Mouse (Mus musculus) effector memory CD4-positive, alpha-beta T cell, adult 7 months (primary cell): ENCODE measurements around the gene Ppm1d. TPM values are rescaled to one million over a fixed set of nuclear protein-coding genes. Genes with fewer than 3 reads are reported as not detected.

Experiments used
- polyA plus RNA-seq: library from polyadenylated mRNA; unstranded; fragments of 100-300 nt; shearing (Covaris generic); gene quantifications from one replicate; pipeline ENCODE4 v1.2.1, GENCODE M21; 2017

Gene Ppm1d
- 43.0 TPM for polyA plus RNA-seq

DNA sequence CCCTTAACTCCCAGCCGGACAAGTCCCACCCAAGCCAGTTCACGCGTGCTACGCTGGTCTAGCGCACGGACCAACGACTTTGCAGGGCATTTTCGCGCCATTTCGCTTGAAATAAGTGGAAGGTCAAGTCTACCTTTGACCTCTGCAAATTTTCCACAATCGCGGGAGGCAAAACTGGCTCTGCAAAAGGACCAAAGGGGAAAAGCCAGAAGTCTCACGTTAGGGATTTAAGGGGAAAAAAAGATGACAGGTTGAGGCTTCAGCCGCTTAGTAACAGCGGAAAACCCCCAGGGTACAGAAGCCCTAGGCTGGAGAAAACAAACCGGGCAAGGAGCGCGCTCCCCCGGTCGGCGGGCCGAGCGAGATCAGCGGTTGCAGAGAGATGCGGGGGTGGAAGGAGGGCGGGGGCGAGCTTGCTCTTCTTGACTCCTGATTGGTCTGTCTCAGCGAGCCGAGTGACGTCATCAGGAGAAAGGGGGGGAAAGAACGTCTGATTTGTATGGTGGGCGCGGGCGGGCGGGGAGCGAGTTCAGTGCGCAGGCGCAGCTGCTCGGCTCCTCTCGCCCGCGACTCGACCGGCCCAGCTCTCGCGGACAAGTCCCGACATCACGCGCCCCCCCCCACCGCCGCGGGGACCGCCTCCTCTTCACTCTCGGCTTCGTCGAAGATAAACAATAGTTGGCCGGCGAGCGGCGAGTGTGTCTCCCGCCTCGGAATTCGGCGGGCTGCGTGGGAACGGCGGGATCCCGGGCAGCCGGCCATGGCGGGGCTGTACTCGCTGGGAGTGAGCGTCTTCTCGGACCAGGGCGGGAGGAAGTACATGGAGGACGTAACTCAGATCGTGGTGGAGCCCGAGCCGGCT, at the start of gene Ppm1d:
Gene Ppm1d, plus strand, starts transcription at position 532 of the 862 bp plus-strand sequence.

DNA sequence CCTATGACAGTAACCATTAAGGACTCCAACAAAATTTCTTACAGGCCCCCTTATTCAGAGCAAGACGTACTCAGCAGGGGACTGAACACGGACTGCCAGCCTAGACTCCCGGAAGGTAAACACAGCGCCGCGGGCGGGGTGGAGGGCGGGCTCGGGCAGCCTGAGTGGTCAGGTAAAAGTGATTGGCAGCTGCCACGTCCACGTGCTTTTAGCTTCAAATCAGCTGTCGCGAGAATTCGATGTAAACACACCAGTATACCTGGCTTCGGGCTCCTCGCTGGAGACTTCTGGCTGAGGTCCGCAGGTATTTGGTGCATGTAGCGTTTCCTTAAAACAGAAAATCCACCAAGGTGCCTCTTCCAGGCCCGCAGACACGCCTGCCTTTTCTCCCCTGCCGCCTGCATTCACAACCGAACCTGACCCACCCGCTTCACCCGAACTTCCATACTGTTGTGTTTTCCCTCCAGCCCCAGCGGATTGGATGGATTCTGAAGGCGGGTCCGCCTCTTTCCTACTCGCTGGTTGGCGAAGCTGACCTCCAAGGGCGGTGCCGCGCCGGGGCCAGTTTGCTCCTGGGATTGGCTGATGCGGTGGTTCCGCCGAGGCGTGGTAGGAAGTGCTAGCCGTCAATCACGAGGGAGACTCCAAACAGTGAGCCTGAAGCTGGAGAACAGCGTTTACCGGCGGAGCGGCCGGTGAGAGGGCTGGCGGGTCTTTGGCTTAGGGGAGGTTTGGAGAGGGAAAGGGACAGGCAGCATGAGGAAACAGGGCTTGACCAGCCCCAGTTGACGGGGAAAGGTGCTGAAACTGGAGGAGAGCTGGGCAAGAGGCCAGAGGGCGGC, 41.7 kb downstream of the Ppm1d start, which contains the start of gene Bcas3:
Gene Bcas3, plus strand, starts transcription at position 629 of the 842 bp plus-strand sequence.

Other genes with a start within 250 kb of the Ppm1d start
- 11.4 TPM for gene Usp32, start 171.1 kb upstream of the Ppm1d start, polyA plus RNA-seq
- gene 1700125H20Rik, start 140.8 kb upstream of the Ppm1d start, polyA plus RNA-seq, result not detected
- 36.8 TPM for gene Appbp2, start 76.1 kb upstream of the Ppm1d start, polyA plus RNA-seq
- gene Bcas3, start 41.9 kb downstream of the Ppm1d start, polyA plus RNA-seq, result 48.5 TPM